Mouse (Mus musculus): Measurements from ENCODE around the gene Ltb4r2. TPM values are rescaled to one million over a fixed set of nuclear protein-coding genes. Genes with fewer than 3 reads are reported as not detected.
A peak's percentile ranks its signal among the peaks of the same experiment; 100 is the strongest.

The Ltb4r2 gene
- polyA plus RNA-seq (2016; fragmentation: Nextera tagmentation; extraction: Ambion mirVana), result 1.3 and 1.8 TPM in 2 replicates

DNA sequence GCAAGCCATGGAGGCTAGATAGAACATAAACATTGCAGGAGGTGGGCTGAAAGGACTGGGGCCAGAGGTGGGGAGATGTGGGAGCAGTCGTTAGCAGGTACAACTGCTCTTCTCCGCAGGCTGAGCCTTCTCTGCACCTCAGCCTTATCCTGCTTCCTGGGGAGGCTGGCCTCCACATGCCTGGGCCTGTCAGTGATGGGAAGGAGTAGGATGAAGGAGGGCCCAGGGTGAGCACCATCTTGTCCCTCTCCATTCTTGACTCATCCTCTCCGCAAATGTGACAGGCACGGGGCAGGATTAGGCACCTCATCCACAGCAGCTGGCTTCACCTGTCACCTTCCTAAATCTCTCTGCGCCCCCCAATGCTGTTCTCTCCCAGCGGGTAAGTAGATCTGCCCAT is at the start of gene Ltb4r2:
Gene Ltb4r2, plus strand, starts transcription at position 266 of the 400 bp plus-strand sequence.
- peak within 1 kb of the TSS; percentile 91 for H3K4me2 ChIP-seq
- peaks cover 54% of the 10 kb centered on the region for H3K27me3 ChIP-seq (replicated peaks)
- H3K9ac ChIP-seq, result peak within 1 kb of the TSS; percentile 74
- WGBS (ENCODE audit: insufficient replicate concordance), result 72% methylated on average over 6 of the region's 6 CpGs
- H3K4me3 ChIP-seq, result peak within 1 kb of the TSS; percentile 59
- peaks cover 7% of the 10 kb centered on the region for H3K36me3 ChIP-seq
- peak within 1 kb of the TSS; percentile 25; the same call in 1 of the 2 replicates for H3K27ac ChIP-seq
- no peak for ATAC-seq
- H3K9me3 ChIP-seq (replicated peaks), result no peaks in the 10 kb centered on the region
- H3K4me1 ChIP-seq, result peaks cover 67% of the 10 kb centered on the region

DNA sequence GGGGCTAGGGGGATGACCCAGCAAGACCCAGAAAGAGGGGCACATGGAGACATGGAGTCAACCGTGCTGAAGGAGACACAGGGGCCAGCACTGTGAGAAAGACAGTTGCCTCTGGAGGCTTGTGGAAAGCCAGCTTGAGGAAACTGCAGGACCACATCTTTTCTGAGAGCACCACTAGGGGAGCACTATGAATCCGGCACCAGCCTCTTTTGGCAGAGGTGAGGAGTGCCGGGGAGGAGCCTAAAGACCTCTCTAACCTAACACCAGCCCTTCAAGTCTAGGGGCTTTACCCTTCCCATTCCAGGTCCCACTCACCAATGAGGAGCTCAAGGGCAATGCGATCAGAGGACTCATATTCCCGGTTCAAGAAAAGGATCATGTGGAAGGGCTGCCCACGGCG is 49.4 kb upstream of the Ltb4r2 start:
- H3K4me3 ChIP-seq, result no peak overlapping the region
- H3K9ac ChIP-seq, result no peak overlapping the region
- H3K4me1 ChIP-seq, result peaks cover 53% of the 10 kb centered on the region
- H3K9me3 ChIP-seq (replicated peaks), result no peaks in the 10 kb centered on the region
- ATAC-seq, result no peak
- H3K27me3 ChIP-seq (replicated peaks), result peaks cover 21% of the 10 kb centered on the region
- H3K27ac ChIP-seq, result no peak overlapping the region
- H3K36me3 ChIP-seq, result peaks cover 8% of the 10 kb centered on the region
- 67% methylated on average over 7 of the region's 7 CpGs for WGBS (ENCODE audit: insufficient replicate concordance)
- H3K4me2 ChIP-seq, result no peak overlapping the region

DNA sequence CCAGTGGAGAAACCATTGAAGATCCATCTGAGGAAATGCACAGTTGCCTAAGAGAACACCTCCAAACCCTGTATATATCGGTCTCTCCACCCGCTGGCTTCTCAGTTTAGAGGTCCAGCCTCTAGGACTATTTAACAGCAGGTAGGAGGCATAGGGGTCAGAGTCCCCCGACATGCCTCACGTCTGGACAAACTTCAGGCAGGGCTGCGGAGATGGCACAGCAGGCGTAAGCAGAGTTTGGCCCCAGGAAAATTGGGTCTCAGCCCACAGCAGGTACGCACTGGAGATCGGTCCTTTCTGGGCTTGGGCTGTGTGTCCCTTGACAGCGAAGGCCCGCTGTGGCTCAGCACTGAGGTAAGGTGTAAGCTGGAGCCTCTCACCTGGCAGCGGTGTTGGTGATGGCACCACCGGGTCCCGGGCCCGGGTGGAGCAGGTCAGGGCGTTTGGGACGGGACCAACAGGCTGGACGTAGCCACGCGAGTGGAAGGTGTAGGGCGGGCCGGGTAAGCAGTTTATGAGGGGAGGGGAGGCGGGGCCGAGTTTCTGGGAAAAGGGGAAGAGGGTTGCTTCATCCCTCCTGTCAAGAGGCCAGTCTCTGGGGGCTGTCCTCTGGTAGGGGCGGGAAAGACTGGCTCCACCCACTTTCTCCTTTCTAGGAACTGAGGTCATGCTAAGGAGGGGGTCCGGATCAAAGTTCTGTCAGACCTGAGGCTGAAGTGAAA is 48.1 kb upstream of the Ltb4r2 start:
- Histone ChIP-seq H3K27ac (no peak overlapping the region), H3K36me3 (peaks cover 22% of the 10 kb centered on the region), H3K4me2 (peak overlapping the region; percentile 67), H3K9ac (peak overlapping the region; percentile 52; the same call in 1 of the 2 replicates), H3K9me3 (replicated peaks) (no peaks in the 10 kb centered on the region), H3K4me3 (peak overlapping the region; percentile 36), H3K4me1 (peaks cover 42% of the 10 kb centered on the region), H3K27me3 (replicated peaks) (peaks cover 21% of the 10 kb centered on the region)
- 13% methylated on average over 25 of the region's 25 CpGs for WGBS (ENCODE audit: insufficient replicate concordance)
- peak; percentile 43 for ATAC-seq

DNA sequence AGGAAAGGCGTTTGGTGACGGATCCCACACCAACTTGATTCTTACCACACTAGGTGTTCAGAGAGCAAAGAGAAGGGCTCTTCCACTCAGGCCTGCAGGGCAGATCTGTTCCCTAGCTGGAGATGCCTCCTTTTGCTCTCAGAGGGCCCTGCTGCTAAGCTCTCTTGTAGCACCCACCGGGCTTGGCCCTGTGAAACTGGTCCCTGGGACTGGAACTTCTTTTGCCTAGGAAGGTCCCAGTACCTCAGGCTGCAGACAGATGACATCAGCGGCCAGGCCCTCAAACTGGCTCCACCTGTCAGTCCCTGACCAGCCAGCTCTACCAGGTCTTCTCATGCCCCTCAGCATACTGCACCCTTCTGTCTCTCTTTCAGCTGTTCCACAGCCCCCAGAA is 47.5 kb upstream of the Ltb4r2 start, which contains the start of gene Tgm1:
Gene Tgm1, minus strand, starts transcription at position 198 of the 394 bp plus-strand sequence.
- no peak within 1 kb of the TSS for H3K27ac ChIP-seq
- peaks cover 21% of the 10 kb centered on the region for H3K27me3 ChIP-seq (replicated peaks)
- peaks cover 27% of the 10 kb centered on the region for H3K36me3 ChIP-seq
- peak within 1 kb of the TSS; percentile 36 for H3K4me3 ChIP-seq
- WGBS (ENCODE audit: insufficient replicate concordance), result 22% methylated on average over 4 of the region's 4 CpGs
- peak within 1 kb of the TSS; percentile 67 for H3K4me2 ChIP-seq
- no peak for ATAC-seq
- H3K9ac ChIP-seq, result peak within 1 kb of the TSS; percentile 52; the same call in 1 of the 2 replicates
- H3K4me1 ChIP-seq, result peaks cover 42% of the 10 kb centered on the region
- H3K9me3 ChIP-seq (replicated peaks), result no peaks in the 10 kb centered on the region

DNA sequence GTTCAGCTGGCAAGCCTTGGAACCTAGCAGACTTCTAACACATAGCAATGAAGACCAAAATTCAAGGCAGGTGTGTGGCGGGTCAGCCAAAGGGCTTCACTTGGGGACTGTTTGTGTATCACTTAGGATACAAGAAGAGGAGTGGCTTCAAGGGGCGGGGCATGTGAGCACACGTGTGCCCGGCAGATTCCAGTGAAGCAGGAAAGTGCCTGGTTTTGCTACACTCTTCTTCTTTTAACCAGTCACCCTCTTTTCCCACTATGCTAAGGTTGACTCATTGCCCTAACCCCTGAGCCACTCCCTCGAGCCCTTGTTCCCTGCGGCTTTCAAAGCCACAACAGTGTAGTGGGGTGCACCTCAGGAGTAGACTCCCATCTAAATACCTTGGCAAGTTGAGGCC is 46.3 kb upstream of the Ltb4r2 start:
- no peak overlapping the region for H3K27ac ChIP-seq
- no peak overlapping the region for H3K4me2 ChIP-seq
- no peak overlapping the region for H3K4me3 ChIP-seq
- 30% methylated on average over 6 of the region's 6 CpGs for WGBS (ENCODE audit: insufficient replicate concordance)
- H3K36me3 ChIP-seq, result peaks cover 39% of the 10 kb centered on the region
- peaks cover 46% of the 10 kb centered on the region for H3K4me1 ChIP-seq
- ATAC-seq, result no peak
- no peak overlapping the region for H3K9ac ChIP-seq
- H3K27me3 ChIP-seq (replicated peaks), result peaks cover 21% of the 10 kb centered on the region
- no peaks in the 10 kb centered on the region for H3K9me3 ChIP-seq (replicated peaks)

DNA sequence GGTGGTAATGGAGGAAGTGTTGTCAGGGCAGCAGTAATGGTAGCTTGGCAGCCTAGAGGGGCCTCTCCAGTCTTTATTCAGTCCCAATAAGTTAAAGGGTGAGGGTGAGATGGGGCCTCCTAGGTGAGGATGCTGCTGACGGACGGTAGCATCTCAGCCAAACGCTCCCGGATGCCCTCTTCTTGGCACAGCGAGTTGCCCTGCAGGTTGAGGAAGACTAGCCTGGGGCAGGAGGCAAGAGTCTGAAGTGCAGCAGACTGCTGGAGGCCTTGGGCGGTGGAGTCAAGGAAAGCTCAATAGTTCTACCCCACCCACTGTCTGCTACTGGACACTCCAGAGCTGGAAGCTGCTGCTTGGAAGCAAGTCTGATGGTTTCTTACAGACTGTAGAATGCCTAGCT is 45.0 kb upstream of the Ltb4r2 start:
- Histone ChIP-seq H3K4me2 (no peak overlapping the region), H3K27me3 (replicated peaks) (peaks cover 21% of the 10 kb centered on the region), H3K4me1 (peaks cover 50% of the 10 kb centered on the region), H3K9ac (no peak overlapping the region), H3K36me3 (peaks cover 44% of the 10 kb centered on the region), H3K4me3 (no peak overlapping the region), H3K9me3 (replicated peaks) (no peaks in the 10 kb centered on the region), H3K27ac (no peak overlapping the region)
- 76% methylated on average over 6 of the region's 6 CpGs for WGBS (ENCODE audit: insufficient replicate concordance)
- no peak for ATAC-seq

DNA sequence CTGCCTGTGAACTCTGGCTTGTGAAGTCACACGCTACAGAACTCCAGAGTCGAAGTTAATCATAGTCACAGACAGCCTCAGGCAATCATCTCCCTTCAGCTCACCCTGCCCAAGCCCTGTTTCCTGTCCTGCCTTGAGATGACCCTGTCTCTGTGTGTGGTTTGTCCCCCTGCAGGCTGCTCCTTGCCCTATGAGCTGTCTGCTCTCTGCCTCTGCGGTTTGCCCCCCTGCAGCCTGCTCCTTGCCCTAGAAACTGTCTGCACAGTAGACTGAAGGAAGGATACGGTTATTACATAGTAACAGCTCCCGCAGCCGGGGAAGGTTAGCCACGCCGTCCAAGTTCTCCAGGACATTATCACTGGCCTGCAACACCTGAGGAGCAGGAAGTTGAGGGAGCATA is 44.3 kb upstream of the Ltb4r2 start:
- Histone ChIP-seq H3K27ac (no peak overlapping the region), H3K9ac (no peak overlapping the region), H3K36me3 (peaks cover 44% of the 10 kb centered on the region), H3K27me3 (replicated peaks) (peaks cover 20% of the 10 kb centered on the region), H3K4me3 (no peak overlapping the region), H3K4me2 (no peak overlapping the region), H3K4me1 (peaks cover 49% of the 10 kb centered on the region), H3K9me3 (replicated peaks) (no peaks in the 10 kb centered on the region)
- 67% methylated on average over 8 of the region's 8 CpGs for WGBS (ENCODE audit: insufficient replicate concordance)
- no peak for ATAC-seq

DNA sequence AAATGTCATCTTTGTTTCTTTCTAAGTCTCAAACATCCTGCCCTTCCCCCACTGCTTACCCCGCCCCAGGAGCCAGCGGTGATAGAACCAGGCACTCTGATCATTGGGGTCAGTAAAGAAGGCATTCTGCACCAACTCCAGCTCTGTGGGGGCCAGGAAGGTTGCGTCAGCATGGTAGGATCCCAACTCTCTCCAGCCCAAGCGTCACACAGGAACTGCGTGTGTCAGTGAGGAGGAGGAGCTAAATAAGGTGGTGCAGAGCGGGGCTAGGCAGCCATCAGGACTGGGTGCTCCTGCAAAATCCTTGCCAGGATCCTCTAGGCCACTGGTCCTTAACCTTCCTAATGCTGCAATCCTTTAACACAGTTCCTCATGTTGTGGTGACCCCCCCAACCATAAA is 41.5 kb upstream of the Ltb4r2 start:
- Histone ChIP-seq H3K9ac (no peak overlapping the region), H3K4me2 (no peak overlapping the region), H3K36me3 (peaks cover 44% of the 10 kb centered on the region), H3K9me3 (replicated peaks) (no peaks in the 10 kb centered on the region), H3K27me3 (replicated peaks) (no peaks in the 10 kb centered on the region), H3K4me3 (no peak overlapping the region), H3K4me1 (peaks cover 50% of the 10 kb centered on the region), H3K27ac (no peak overlapping the region)
- 85% methylated on average over 6 of the region's 6 CpGs for WGBS (ENCODE audit: insufficient replicate concordance)
- no peak for ATAC-seq

DNA sequence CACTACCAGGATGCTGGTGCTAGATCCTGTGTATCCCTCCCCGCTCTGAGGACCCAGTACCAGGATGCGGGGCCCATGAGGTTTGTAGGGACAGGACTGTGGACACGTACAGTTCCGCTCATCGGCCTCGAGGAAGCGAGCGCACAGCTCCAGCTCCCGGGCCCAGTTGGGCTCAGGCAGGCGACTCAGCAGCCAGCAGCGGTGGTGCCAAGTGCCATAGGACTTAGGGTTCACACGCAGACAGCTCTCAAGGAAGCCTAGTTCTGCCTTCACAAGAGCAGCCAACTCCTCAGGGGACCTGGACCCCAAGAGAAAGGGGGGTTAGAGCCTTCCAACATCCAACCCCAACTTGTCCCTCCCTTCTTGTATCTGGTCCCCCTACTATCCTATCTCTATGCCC is 40.6 kb upstream of the Ltb4r2 start:
- peaks cover 48% of the 10 kb centered on the region for H3K4me1 ChIP-seq
- peak overlapping the region; percentile 83 for H3K4me3 ChIP-seq
- no peak for ATAC-seq
- H3K36me3 ChIP-seq, result peaks cover 44% of the 10 kb centered on the region
- H3K27ac ChIP-seq, result peak overlapping the region; percentile 86; the same call in 1 of the 2 replicates
- 0 out of 2 replicates have a peak overlapping the region, but pooled peaks have one; percentile 80 for H3K9ac ChIP-seq
- H3K9me3 ChIP-seq (replicated peaks), result no peaks in the 10 kb centered on the region
- no peaks in the 10 kb centered on the region for H3K27me3 ChIP-seq (replicated peaks)
- H3K4me2 ChIP-seq, result peak overlapping the region; percentile 88
- WGBS (ENCODE audit: insufficient replicate concordance), result 91% methylated on average over 12 of the region's 12 CpGs

DNA sequence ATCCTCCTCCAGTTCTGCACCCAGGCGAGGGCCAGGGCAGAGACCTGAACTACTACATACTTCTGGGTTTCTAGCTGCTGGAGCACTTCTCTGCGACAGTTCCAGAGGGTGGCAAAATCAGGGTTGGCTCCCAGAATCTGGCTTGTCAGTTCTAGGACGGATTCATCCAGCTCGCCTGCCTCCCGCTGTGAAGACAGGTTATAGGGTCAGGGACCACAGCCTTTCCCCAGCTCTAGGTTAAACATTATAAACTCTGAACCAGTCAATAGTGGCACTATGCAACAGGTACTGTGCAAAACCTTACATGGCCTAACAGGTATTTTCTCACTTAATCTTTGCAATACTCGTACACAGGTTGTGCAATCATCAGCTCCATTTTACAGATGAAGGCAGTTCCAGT is 40.2 kb upstream of the Ltb4r2 start:
- H3K4me1 ChIP-seq, result peaks cover 48% of the 10 kb centered on the region
- H3K4me2 ChIP-seq, result peak overlapping the region; percentile 88
- H3K9ac ChIP-seq, result peak overlapping the region; percentile 80
- H3K9me3 ChIP-seq (replicated peaks), result no peaks in the 10 kb centered on the region
- peak overlapping the region; percentile 86 for H3K27ac ChIP-seq
- peak overlapping the region; percentile 83 for H3K4me3 ChIP-seq
- ATAC-seq, result no peak
- WGBS (ENCODE audit: insufficient replicate concordance), result 76% methylated on average over 6 of the region's 6 CpGs
- H3K36me3 ChIP-seq, result peaks cover 41% of the 10 kb centered on the region
- H3K27me3 ChIP-seq (replicated peaks), result no peaks in the 10 kb centered on the region

DNA sequence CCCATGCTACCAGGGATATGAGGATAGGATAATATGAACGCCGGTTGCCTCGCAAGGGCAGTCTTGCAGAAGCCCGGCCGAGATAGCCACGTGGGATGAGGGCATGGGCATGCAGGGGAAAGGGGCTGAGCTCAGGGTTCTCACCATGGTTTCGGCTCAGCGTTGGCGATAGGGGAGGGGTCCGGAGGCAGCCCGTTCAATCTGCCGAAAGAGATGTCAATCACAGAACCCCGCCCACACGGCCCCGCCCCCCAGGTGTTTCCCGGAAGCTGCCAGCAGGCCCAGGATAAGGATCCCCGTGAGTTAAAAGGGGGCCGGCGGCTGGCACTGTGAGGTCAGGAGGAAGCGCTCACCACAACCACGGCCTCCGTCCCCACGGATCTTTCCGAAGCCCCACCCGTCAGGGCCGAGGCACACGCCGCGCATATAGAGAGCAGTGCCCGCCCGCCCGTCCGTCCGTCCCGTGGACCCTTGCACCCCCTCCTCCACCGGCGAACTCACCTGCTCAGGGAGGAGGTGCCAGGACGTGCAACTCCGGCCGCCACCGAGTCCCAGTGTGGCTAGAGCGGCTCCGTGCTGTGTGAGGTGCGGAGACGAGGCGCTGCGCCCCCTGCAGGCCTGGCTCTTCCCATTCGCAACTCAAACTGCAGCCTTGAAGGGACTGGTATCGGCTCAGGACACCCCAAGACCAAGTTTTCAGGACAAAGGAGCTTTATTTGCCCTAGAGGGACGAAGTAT is 39.4 kb upstream of the Ltb4r2 start, which contains the start of gene Rabggta:
Gene Rabggta, minus strand, starts transcription at position 564 of the 738 bp plus-strand sequence.
- ATAC-seq, result peak; percentile 91
- Histone ChIP-seq H3K4me2 (peak within 1 kb of the TSS; percentile 88), H3K4me3 (peak within 1 kb of the TSS; percentile 83), H3K4me1 (peaks cover 48% of the 10 kb centered on the region), H3K27ac (peak within 1 kb of the TSS; percentile 86), H3K9ac (peak within 1 kb of the TSS; percentile 80), H3K9me3 (replicated peaks) (no peaks in the 10 kb centered on the region), H3K36me3 (peaks cover 35% of the 10 kb centered on the region), H3K27me3 (replicated peaks) (no peaks in the 10 kb centered on the region)
- 1% methylated on average over 50 of the region's 50 CpGs for WGBS (ENCODE audit: insufficient replicate concordance)

DNA sequence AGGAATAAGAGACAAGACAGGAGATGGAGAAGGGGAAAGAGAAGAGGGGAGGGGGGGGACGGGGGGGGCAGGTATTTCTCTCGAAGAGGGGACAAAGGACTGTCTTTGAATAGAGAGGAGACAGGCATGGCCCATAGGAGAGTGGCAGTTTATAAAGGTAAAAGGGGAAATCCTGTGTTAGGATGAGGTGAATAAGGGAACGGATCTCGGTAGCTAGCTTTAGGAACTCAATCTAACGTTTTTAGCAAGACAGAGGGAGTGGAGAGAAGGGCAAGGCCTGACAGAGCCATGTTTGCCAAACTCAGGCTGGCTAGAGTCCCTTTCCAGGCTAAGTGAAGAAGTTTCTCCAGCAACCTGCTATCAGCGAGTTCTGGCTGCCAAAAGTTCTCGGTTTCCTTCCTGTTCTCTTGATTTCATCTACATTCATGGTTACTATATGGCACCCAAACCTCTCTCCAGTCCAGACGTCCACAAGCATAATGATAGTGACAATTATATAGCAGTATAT is 38.7 kb upstream of the Ltb4r2 start:
- Histone ChIP-seq H3K4me2 (peak overlapping the region; percentile 88), H3K4me1 (peaks cover 48% of the 10 kb centered on the region), H3K4me3 (peak overlapping the region; percentile 83), H3K9me3 (replicated peaks) (no peaks in the 10 kb centered on the region), H3K27ac (peak overlapping the region; percentile 86), H3K9ac (peak overlapping the region; percentile 80), H3K36me3 (peaks cover 29% of the 10 kb centered on the region), H3K27me3 (replicated peaks) (peaks cover 4% of the 10 kb centered on the region; the same call in 1 of the 2 replicates)
- WGBS (ENCODE audit: insufficient replicate concordance), result 26% methylated on average over 8 of the region's 8 CpGs
- ATAC-seq, result peak; percentile 5; the same call in 1 of the 2 replicates

All from liver, embryonic 12.5 days (tissue).